In the genomic region with DNA sequence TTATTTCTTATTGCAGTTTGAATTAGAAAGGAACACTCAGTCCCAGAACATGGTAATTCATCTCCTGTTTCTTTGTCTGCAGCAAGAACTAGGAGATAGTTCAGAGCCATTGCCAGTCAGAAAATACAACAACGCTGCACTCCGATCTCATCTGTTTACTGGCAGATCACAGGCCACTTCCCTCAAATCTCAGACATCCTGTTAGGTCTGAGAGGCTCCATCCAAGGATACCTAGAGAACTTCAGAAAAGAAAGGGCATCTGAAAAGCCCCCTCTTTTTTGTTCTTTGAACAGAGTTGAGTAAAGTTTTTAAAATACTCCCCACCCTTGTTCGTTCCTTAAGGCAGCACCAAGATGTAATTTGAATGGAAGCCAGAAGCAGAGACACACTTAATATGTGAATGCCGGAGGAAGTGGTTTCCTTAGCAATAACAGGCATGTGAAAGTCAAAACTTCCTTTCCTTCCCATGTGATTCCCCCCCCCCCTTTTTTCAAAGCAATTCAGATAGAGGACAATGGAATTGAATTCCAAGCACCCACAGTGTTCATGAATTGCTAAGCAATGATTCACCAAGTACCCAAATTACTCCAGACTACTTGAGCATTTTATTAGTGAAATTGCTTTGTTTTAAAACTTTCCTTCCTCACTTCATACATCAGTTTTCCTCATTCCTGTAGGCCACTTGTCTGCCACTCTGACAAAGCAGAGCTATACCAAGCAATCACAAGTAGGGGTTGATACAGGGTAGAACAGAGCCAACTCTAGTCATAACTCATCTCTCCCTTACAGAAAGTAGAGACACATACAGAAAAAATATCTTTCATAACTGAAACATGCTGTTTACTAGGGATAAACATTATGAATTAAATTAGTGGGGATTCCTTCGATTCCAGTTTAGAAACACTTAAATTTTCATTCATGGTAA, we compare ENCODE assay signal across 8 mouse cellular contexts.
DNase-seq lines count a peak whose midpoint lies in the region; ATAC-seq and TF ChIP-seq lines count a peak whose summit lies in the region.
"Had no signal": no experiment of that assay in that cellular context is flagged by ENCODE, and none has a peak within 500 bp of the region (broad histone marks: within the 10 kb centered on the region; RNA-seq: fewer than 3 reads in every experiment).

No protein-coding gene starts in this region.

- TF ChIP-seq POLR2A in brain, embryonic 14.5 days (IDR thresholded peaks at IDR 0.05; ENCODE audit: borderline replicate concordance, extremely low read depth, insufficient read depth, insufficient read length, poor library complexity, severe bottlenecking) = no peak

- peak; percentile 9 for DNase-seq in layer of hippocampus, adult 9-11 months
- DNase-seq in layer of hippocampus, postnatal 10 days (ENCODE audit: low spot score in 2 of 2) = no peak
- peak; percentile 52 for DNase-seq in brain, embryonic 14.5 days (ENCODE audit: low read depth)
- no peak for DNase-seq in adrenal gland, postnatal 25 days

- no peaks in the 10 kb centered on the region for H3K27me3 ChIP-seq in heart, embryonic 13.5 days (replicated peaks)
- no peaks in the 10 kb centered on the region for H3K27me3 ChIP-seq in lung, embryonic 15.5 days
- H3K27me3 ChIP-seq: midbrain, embryonic 12.5 days had no signal

- no peaks in the 10 kb centered on the region for H3K9me3 ChIP-seq in heart, embryonic 13.5 days
- H3K9me3 ChIP-seq in lung, embryonic 15.5 days = no peaks in the 10 kb centered on the region
- H3K9me3 ChIP-seq: midbrain, embryonic 12.5 days had no signal

- no peak overlapping the region for H3K4me2 ChIP-seq in heart, embryonic 13.5 days
- peak overlapping the region; percentile 22 for H3K4me2 ChIP-seq in lung, embryonic 15.5 days
- H3K4me2 ChIP-seq: midbrain, embryonic 12.5 days had no signal

- no peak overlapping the region for H3K4me3 ChIP-seq in heart, embryonic 13.5 days
- no peak overlapping the region for H3K4me3 ChIP-seq in lung, embryonic 15.5 days
- H3K4me3 ChIP-seq: midbrain, embryonic 12.5 days had no signal

- H3K36me3 ChIP-seq in heart, embryonic 13.5 days = no peaks in the 10 kb centered on the region
- no peaks in the 10 kb centered on the region for H3K36me3 ChIP-seq in lung, embryonic 15.5 days
- H3K36me3 ChIP-seq: midbrain, embryonic 12.5 days had no signal

- peaks cover 30% of the 10 kb centered on the region for H3K4me1 ChIP-seq in heart, embryonic 13.5 days
- peaks cover 21% of the 10 kb centered on the region for H3K4me1 ChIP-seq in lung, embryonic 15.5 days
- H3K4me1 ChIP-seq: midbrain, embryonic 12.5 days had no signal

- 51% methylated on average over 5 of the region's 5 CpGs for WGBS in heart, embryonic 13.5 days
- WGBS in lung, embryonic 15.5 days = 20% methylated on average over 5 of the region's 5 CpGs

- H3K9ac ChIP-seq in heart, embryonic 13.5 days = peak overlapping the region; percentile 50; the same call in 1 of the 2 replicates
- H3K9ac ChIP-seq in lung, embryonic 15.5 days = no peak overlapping the region
- H3K9ac ChIP-seq: midbrain, embryonic 12.5 days had no signal

- H3K27ac ChIP-seq in heart, embryonic 13.5 days (replicated peaks) = peak overlapping the region; percentile 51
- H3K27ac ChIP-seq in lung, embryonic 15.5 days = peak overlapping the region; percentile 87
- H3K27ac ChIP-seq: midbrain, embryonic 12.5 days had no signal

- no peak for TF ChIP-seq CTCF in brain, embryonic 14.5 days (IDR thresholded peaks at IDR 0.05; ENCODE audit: borderline replicate concordance, extremely low read depth, insufficient read depth, insufficient read length)

- ATAC-seq in heart, embryonic 13.5 days (ENCODE audit: extremely low read depth, insufficient number of reproducible peaks, low FRiP score, low TSS enrichment) = no peak
- ATAC-seq in lung, embryonic 15.5 days (ENCODE audit: borderline replicate concordance, extremely low read depth, low FRiP score, low TSS enrichment) = peak; percentile 76
- no peak for ATAC-seq in monocyte, adult 5-6 weeks (replicated peaks; ENCODE audit: insufficient number of reproducible peaks, low FRiP score, low TSS enrichment, poor library complexity, severe bottlenecking)

Comparison
In these comparisons a context has a peak if more than half of its experiments do, and no peak if none do; other contexts are left out.
1. DNase-seq: peak in layer of hippocampus, adult 9-11 months (single experiment) and brain, embryonic 14.5 days (single experiment); none in layer of hippocampus, postnatal 10 days (0 of 2) and adrenal gland, postnatal 25 days (single experiment).